Comparison of ENCODE assay signal across 19 mouse cellular contexts in the genomic region with DNA sequence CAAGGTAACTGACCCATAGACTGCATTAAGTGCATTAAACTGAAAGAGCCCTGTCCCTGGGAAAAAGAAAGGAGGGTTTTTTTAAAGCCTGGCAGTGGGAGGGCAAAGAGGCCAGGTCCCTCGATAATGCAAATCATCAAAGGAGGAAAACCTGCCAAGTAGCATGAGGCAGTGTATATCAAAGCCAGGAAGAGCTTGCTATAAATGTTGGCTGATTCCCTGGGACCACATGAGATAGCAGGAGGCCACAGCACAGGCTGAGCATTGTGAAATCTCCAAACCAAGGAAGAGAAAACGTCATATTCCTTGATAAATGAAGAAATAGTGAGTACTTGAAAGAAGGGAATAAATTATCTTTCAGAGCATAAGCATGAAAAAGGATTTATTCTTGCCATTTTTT.
DNase-seq lines count a peak whose midpoint lies in the region; ATAC-seq and TF ChIP-seq lines count a peak whose summit lies in the region.
"Had no signal": no experiment of that assay in that cellular context is flagged by ENCODE, and none has a peak within 500 bp of the region (broad histone marks: within the 10 kb centered on the region; RNA-seq: fewer than 3 reads in every experiment).

No protein-coding gene starts in this region.

- H3K36me3 ChIP-seq in intestine, embryonic 15.5 days, result no peaks in the 10 kb centered on the region
- no peaks in the 10 kb centered on the region for H3K36me3 ChIP-seq in intestine, postnatal 0 days (ENCODE audit: control insufficient read depth, insufficient read depth)
- H3K36me3 ChIP-seq in heart, embryonic 12.5 days, result no peaks in the 10 kb centered on the region
- H3K36me3 ChIP-seq: embryonic facial prominence, embryonic 12.5 days; forebrain, embryonic 15.5 days; heart, embryonic 13.5 days; hindbrain, embryonic 13.5 days had no signal

- H3K4me1 ChIP-seq in intestine, embryonic 15.5 days (replicated peaks), result no peaks in the 10 kb centered on the region
- H3K4me1 ChIP-seq in intestine, postnatal 0 days (replicated peaks; ENCODE audit: control insufficient read depth, insufficient read depth, low read length), result no peaks in the 10 kb centered on the region
- no peaks in the 10 kb centered on the region for H3K4me1 ChIP-seq in heart, embryonic 12.5 days (replicated peaks)
- H3K4me1 ChIP-seq: embryonic facial prominence, embryonic 12.5 days; forebrain, embryonic 15.5 days; heart, embryonic 13.5 days; hindbrain, embryonic 13.5 days had no signal

- H3K4me2 ChIP-seq in intestine, embryonic 15.5 days (replicated peaks), result no peak overlapping the region
- no peak overlapping the region for H3K4me2 ChIP-seq in intestine, postnatal 0 days (replicated peaks; ENCODE audit: low read depth)
- no peak overlapping the region for H3K4me2 ChIP-seq in heart, embryonic 12.5 days
- H3K4me2 ChIP-seq: embryonic facial prominence, embryonic 12.5 days; forebrain, embryonic 15.5 days; heart, embryonic 13.5 days; hindbrain, embryonic 13.5 days had no signal

- no peak overlapping the region for H3K9ac ChIP-seq in intestine, embryonic 15.5 days
- H3K9ac ChIP-seq in intestine, postnatal 0 days (ENCODE audit: low read depth, low read length), result no peak overlapping the region
- no peak overlapping the region for H3K9ac ChIP-seq in heart, embryonic 12.5 days
- H3K9ac ChIP-seq: embryonic facial prominence, embryonic 12.5 days; forebrain, embryonic 15.5 days; heart, embryonic 13.5 days; hindbrain, embryonic 13.5 days had no signal

- 39% methylated on average over 2 of the region's 2 CpGs for WGBS in intestine, embryonic 15.5 days
- WGBS in intestine, postnatal 0 days, result 20% methylated on average over 2 of the region's 2 CpGs
- WGBS in heart, embryonic 12.5 days, result 38% methylated on average over 2 of the region's 2 CpGs

- no peak overlapping the region for H3K27ac ChIP-seq in intestine, embryonic 15.5 days
- H3K27ac ChIP-seq in intestine, postnatal 0 days (ENCODE audit: low read depth, low read length), result no peak overlapping the region
- no peak overlapping the region for H3K27ac ChIP-seq in heart, embryonic 12.5 days (ENCODE audit: poor library complexity, severe bottlenecking)
- H3K27ac ChIP-seq: embryonic facial prominence, embryonic 12.5 days; forebrain, embryonic 15.5 days; heart, embryonic 13.5 days; hindbrain, embryonic 13.5 days; hindbrain, postnatal 0 days had no signal

- peak; percentile 4 for DNase-seq in ovary, adult 18-20 months (ENCODE audit: low spot score)
- no peak for DNase-seq in ovary, postnatal 36 days (ENCODE audit: low spot score)
- no peak for DNase-seq in urinary bladder, postnatal 10 days (ENCODE audit: low spot score)
- no peak for DNase-seq in layer of hippocampus, postnatal 25 days (ENCODE audit: extremely low spot score in 1 of 2, low spot score in 1 of 2)
- DNase-seq: adrenal gland, adult 8-10 months; adrenal gland, postnatal 36 days; cerebellum, adult 11 months; cerebellum, adult 8-10 months; heart, postnatal 36 days had no signal

- no peaks in the 10 kb centered on the region for H3K27me3 ChIP-seq in intestine, embryonic 15.5 days (replicated peaks)
- H3K27me3 ChIP-seq in intestine, postnatal 0 days (replicated peaks; ENCODE audit: control insufficient read depth, insufficient read depth, low read length), result no peaks in the 10 kb centered on the region
- no peaks in the 10 kb centered on the region for H3K27me3 ChIP-seq in heart, embryonic 12.5 days (replicated peaks)
- H3K27me3 ChIP-seq: CH12.LX; embryonic facial prominence, embryonic 12.5 days; forebrain, embryonic 15.5 days; heart, embryonic 13.5 days had no signal

- H3K4me3 ChIP-seq in intestine, embryonic 15.5 days (replicated peaks), result no peak overlapping the region
- no peak overlapping the region for H3K4me3 ChIP-seq in intestine, postnatal 0 days (ENCODE audit: low read depth, low read length)
- H3K4me3 ChIP-seq in heart, embryonic 12.5 days, result no peak overlapping the region
- H3K4me3 ChIP-seq: embryonic facial prominence, embryonic 12.5 days; forebrain, embryonic 15.5 days; heart, embryonic 13.5 days; hindbrain, embryonic 13.5 days had no signal

- peak; percentile 71 for ATAC-seq in intestine, embryonic 15.5 days
- no peak for ATAC-seq in intestine, postnatal 0 days
- ATAC-seq in hematopoietic stem cell, adult 5-6 weeks (replicated peaks in 1 of 2; ENCODE audit: insufficient read depth in 1 of 2, low FRiP score in 2 of 2, low TSS enrichment in 1 of 2, low read depth in 1 of 2, poor library complexity in 2 of 2, severe bottlenecking in 2 of 2), result peak; percentile 62 to 68; a peak in 2 of 4 replicates
- ATAC-seq in heart, embryonic 12.5 days (ENCODE audit: insufficient number of reproducible peaks, low FRiP score), result no peak
- ATAC-seq: forebrain, embryonic 15.5 days had no signal

- TF ChIP-seq CTCF in intestine, postnatal 0 days (IDR thresholded peaks at IDR 0.05; ENCODE audit: low read depth), result no peak

- no peaks in the 10 kb centered on the region for H3K9me3 ChIP-seq in intestine, embryonic 15.5 days
- H3K9me3 ChIP-seq in intestine, postnatal 0 days (ENCODE audit: control insufficient read depth), result no peaks in the 10 kb centered on the region
- H3K9me3 ChIP-seq in heart, embryonic 12.5 days (replicated peaks), result no peaks in the 10 kb centered on the region
- H3K9me3 ChIP-seq: embryonic facial prominence, embryonic 12.5 days; forebrain, embryonic 15.5 days; heart, embryonic 13.5 days; hindbrain, embryonic 13.5 days had no signal

Comparison
In these comparisons a context has a peak if more than half of its experiments do, and no peak if none do; other contexts are left out.
1. ATAC-seq: peak in intestine, embryonic 15.5 days (single experiment) and hematopoietic stem cell, adult 5-6 weeks (2 of 2); none in intestine, postnatal 0 days (single experiment) and heart, embryonic 12.5 days (single experiment).